Mouse (Mus musculus): ENCODE measurements around the gene AI593442. TPM values are rescaled to one million over a fixed set of nuclear protein-coding genes. Genes with fewer than 3 reads are reported as not detected.

AI593442 gene
- polyA plus RNA-seq (2015; fragmentation: Nextera tagmentation; extraction: Ambion mirVana) = 26.6 and 36.5 TPM in 2 replicates

DNA sequence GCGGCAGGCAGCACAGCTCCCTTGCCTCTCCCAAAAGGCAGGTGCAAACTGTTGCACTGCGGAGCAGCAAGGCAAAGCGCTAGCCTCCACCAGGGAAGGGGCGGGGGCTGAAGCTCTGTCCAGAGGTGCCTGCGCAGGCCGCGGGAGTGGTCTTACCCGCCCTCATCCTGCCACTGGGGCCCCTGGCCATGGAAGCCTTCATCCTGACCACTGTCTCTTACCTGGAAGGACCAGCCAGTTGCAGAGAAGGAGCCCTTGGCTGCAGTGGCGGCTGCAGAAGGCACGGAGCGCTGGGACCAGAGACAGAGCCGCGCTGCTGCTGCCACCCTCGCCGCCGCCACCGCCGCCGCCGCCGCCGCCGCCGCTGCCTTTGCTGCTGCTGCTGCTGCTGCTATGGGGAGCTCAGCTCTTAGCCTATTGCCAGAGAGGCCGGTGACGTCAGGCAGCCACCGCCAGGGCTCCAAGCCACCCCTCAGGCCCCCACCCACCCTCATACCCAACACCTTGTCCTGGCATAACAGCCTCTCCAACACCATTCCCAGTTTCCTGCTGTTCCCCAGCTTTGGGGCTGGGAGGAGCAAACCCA lies at the start of gene AI593442:
Gene AI593442 (minus strand): TSS at position 419 of the 586 bp plus-strand sequence.
- peaks cover 28% of the 10 kb centered on the region for H3K4me1 ChIP-seq (replicated peaks; ENCODE audit: control insufficient read depth, insufficient read depth, low read length)
- peak within 1 kb of the TSS; percentile 68 for H3K4me3 ChIP-seq (replicated peaks; ENCODE audit: low read length)
- no peaks in the 10 kb centered on the region for H3K9me3 ChIP-seq (ENCODE audit: control insufficient read depth, low read length)
- under 1% methylated on average over 21 of the region's 27 CpGs for WGBS
- peak within 1 kb of the TSS; percentile 83 for H3K4me2 ChIP-seq (ENCODE audit: low read length)
- H3K36me3 ChIP-seq (ENCODE audit: control insufficient read depth, insufficient read depth) = no peaks in the 10 kb centered on the region
- H3K9ac ChIP-seq (replicated peaks; ENCODE audit: low read depth, low read length) = peak within 1 kb of the TSS; percentile 76
- peaks cover 11% of the 10 kb centered on the region; the same call in 1 of the 2 replicates for H3K27me3 ChIP-seq (replicated peaks; ENCODE audit: control insufficient read depth, insufficient read depth, low read length)
- peak; percentile 89 for ATAC-seq
- H3K27ac ChIP-seq (ENCODE audit: low read length) = peak within 1 kb of the TSS; percentile 69

DNA sequence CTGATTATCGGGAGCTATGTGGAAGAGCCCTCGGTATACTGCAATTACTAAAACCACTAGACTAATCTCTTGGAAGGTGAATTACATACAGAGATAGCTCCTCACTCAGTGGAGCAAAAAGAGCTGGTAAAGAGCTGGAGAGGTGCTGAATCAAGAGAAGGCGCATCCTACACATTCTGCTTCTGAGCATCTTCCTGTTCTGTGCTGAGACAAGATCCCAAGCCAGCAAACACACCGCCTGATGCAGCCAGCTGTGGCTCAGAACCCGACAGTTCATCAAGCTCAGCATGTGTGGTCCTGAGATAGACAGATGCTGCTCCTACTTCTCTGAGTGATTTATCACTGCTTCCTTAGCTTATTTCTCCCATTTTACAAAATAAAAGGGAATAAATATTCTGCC lies 49.2 kb upstream of the AI593442 start:
- H3K4me3 ChIP-seq (replicated peaks; ENCODE audit: low read length) = no peak overlapping the region
- no peak overlapping the region for H3K9ac ChIP-seq (replicated peaks; ENCODE audit: low read depth, low read length)
- H3K36me3 ChIP-seq (ENCODE audit: control insufficient read depth, insufficient read depth) = no peaks in the 10 kb centered on the region
- H3K4me2 ChIP-seq (ENCODE audit: low read length) = no peak overlapping the region
- no peaks in the 10 kb centered on the region for H3K9me3 ChIP-seq (ENCODE audit: control insufficient read depth, low read length)
- H3K4me1 ChIP-seq (replicated peaks; ENCODE audit: control insufficient read depth, insufficient read depth, low read length) = no peaks in the 10 kb centered on the region
- no peak for ATAC-seq
- no peaks in the 10 kb centered on the region for H3K27me3 ChIP-seq (replicated peaks; ENCODE audit: control insufficient read depth, insufficient read depth, low read length)
- H3K27ac ChIP-seq (ENCODE audit: low read length) = no peak overlapping the region
- 88% methylated on average over 5 of the region's 5 CpGs for WGBS

DNA sequence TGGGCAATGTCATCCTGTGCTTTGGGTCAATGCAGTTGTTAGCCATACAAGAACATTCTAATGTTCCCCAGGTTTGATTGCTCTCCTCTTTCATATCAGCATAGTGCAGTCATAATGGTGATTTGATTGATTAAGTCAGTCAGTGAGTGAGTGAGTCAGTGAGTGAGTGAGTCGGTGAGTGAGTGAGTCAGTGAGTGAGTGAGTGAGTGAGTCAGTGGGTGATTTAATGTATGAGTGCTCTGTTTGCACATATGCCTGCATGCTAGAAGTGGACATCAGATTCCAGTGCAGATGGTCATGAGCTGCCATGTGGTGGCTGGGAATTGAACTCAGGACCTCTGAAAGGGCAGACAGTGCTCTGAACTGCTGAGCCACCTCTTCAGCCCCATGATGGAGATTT lies 43.0 kb upstream of the AI593442 start:
- WGBS = 91% methylated on average over 1 of the region's 1 CpGs
- H3K27me3 ChIP-seq (replicated peaks; ENCODE audit: control insufficient read depth, insufficient read depth, low read length) = no peaks in the 10 kb centered on the region
- no peak overlapping the region for H3K9ac ChIP-seq (replicated peaks; ENCODE audit: low read depth, low read length)
- no peaks in the 10 kb centered on the region for H3K36me3 ChIP-seq (ENCODE audit: control insufficient read depth, insufficient read depth)
- H3K4me2 ChIP-seq (ENCODE audit: low read length) = no peak overlapping the region
- no peak overlapping the region for H3K27ac ChIP-seq (ENCODE audit: low read length)
- no peak overlapping the region for H3K4me3 ChIP-seq (replicated peaks; ENCODE audit: low read length)
- ATAC-seq = no peak
- no peaks in the 10 kb centered on the region for H3K9me3 ChIP-seq (ENCODE audit: control insufficient read depth, low read length)
- H3K4me1 ChIP-seq (replicated peaks; ENCODE audit: control insufficient read depth, insufficient read depth, low read length) = no peaks in the 10 kb centered on the region

DNA sequence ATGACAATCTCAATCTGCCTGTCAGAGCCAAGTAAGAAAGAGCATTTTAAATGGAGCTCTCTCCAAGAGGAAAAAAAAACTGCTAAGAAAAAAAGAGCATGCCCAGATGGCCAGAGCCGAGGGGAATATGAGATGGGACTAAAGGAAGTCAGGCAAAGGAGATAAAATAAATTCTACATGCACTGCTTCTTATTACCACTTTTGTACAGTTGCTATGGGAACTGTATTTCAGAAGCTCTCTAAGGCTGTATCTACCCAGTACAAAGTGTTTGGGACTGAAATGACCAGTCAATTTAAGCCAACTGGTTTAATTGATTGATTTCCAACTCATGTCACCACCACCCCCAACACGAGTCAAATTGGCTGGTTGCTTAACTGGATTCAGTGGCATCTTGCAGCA lies 40.0 kb upstream of the AI593442 start:
- Histone ChIP-seq H3K27me3 (replicated peaks; ENCODE audit: control insufficient read depth, insufficient read depth, low read length) (no peaks in the 10 kb centered on the region), H3K4me2 (ENCODE audit: low read length) (no peak overlapping the region), H3K9me3 (ENCODE audit: control insufficient read depth, low read length) (no peaks in the 10 kb centered on the region), H3K4me3 (replicated peaks; ENCODE audit: low read length) (no peak overlapping the region), H3K9ac (replicated peaks; ENCODE audit: low read depth, low read length) (no peak overlapping the region), H3K4me1 (replicated peaks; ENCODE audit: control insufficient read depth, insufficient read depth, low read length) (no peaks in the 10 kb centered on the region), H3K36me3 (ENCODE audit: control insufficient read depth, insufficient read depth) (no peaks in the 10 kb centered on the region), H3K27ac (ENCODE audit: low read length) (no peak overlapping the region)
- no peak for ATAC-seq
- WGBS = 55% methylated on average over 2 of the region's 2 CpGs

DNA sequence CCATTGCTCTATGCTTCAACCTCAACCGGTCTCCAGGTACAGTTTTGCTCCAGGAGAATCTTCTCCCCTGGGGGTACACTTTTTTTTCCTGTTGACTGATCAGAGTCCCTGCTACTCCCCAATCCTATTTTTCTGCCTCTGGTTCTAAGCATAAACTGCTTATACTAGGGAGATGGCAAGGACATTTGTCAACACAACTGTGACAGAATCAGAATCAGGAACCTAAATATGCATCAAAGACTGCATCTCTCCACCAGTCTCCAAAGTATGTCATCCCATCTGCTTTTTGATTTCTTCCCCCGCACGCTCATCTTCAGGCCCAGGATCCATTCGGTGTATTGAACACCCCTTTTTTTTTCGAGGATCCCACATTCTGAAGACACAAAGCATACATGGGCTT lies 456 bp upstream of the AI593442 start:
- Histone ChIP-seq H3K4me1 (replicated peaks; ENCODE audit: control insufficient read depth, insufficient read depth, low read length) (peaks cover 28% of the 10 kb centered on the region), H3K27ac (ENCODE audit: low read length) (peak overlapping the region; percentile 24; the same call in 1 of the 2 replicates), H3K4me3 (replicated peaks; ENCODE audit: low read length) (peak overlapping the region; percentile 68), H3K9me3 (ENCODE audit: control insufficient read depth, low read length) (no peaks in the 10 kb centered on the region), H3K27me3 (replicated peaks; ENCODE audit: control insufficient read depth, insufficient read depth, low read length) (peaks cover 11% of the 10 kb centered on the region; the same call in 1 of the 2 replicates), H3K4me2 (ENCODE audit: low read length) (peak overlapping the region; percentile 83), H3K36me3 (ENCODE audit: control insufficient read depth, insufficient read depth) (no peaks in the 10 kb centered on the region), H3K9ac (replicated peaks; ENCODE audit: low read depth, low read length) (peak overlapping the region; percentile 76)
- 49% methylated on average over 5 of the region's 5 CpGs for WGBS
- ATAC-seq = no peak

DNA sequence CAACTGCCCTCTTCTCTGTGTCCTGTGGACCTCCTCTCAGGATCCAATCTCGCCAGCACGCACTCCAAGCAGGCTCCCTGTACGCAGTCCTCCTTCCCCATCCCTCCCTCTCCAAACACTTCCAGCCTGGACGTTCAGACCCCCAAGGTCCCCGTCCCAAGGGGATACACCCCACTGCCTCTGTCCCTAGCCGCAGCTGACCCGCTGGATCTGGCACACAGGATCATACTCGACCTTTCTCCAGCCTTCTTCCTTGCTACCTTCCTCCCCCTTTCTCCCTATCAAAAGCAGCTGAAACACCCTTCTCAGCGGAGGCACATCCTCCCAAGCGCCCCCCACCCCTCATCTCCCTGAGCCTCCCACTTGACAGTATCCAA lies 753 bp downstream of the AI593442 start:
- H3K27ac ChIP-seq (ENCODE audit: low read length) = peak overlapping the region; percentile 69; the same call in 1 of the 2 replicates
- peak overlapping the region; percentile 76 for H3K9ac ChIP-seq (replicated peaks; ENCODE audit: low read depth, low read length)
- H3K4me2 ChIP-seq (ENCODE audit: low read length) = peak overlapping the region; percentile 83
- 0% methylated on average over 10 of the region's 10 CpGs for WGBS
- ATAC-seq = peak; percentile 27
- H3K27me3 ChIP-seq (replicated peaks; ENCODE audit: control insufficient read depth, insufficient read depth, low read length) = peaks cover 11% of the 10 kb centered on the region; the same call in 1 of the 2 replicates
- peaks cover 28% of the 10 kb centered on the region for H3K4me1 ChIP-seq (replicated peaks; ENCODE audit: control insufficient read depth, insufficient read depth, low read length)
- no peaks in the 10 kb centered on the region for H3K9me3 ChIP-seq (ENCODE audit: control insufficient read depth, low read length)
- H3K36me3 ChIP-seq (ENCODE audit: control insufficient read depth, insufficient read depth) = no peaks in the 10 kb centered on the region
- peak overlapping the region; percentile 68 for H3K4me3 ChIP-seq (replicated peaks; ENCODE audit: low read length)

DNA sequence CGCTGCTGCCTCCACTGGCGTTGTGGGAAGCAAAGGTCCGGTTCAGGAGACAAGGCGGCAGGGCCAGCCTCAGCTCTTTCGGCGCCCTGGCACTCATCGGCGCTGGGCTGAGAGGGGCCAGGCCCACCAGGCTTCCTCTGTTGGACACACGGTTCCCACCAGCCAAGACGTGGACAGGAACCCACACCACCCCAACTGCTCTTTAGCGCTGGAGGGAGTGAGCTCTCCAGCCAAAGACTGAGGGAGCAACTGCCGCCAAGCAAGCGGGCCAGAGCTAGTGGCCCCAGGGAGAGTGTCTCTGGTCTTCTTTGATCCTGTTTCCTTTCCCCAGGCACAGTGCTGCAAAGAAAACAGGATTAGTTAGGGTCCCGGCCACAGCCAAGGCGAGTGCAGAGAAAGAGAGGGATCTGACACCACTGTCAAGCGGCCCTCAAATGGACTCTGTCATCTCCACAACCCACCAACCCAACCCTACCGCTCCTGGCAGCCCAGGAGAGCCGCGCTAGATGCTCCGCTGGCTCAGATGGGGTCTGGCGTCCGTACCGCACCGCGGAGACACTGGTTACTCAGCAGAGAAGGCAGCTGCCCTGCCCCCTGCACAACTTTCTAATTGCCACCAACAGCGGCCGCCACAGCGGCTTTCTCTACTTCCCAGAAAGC lies 1.3 kb downstream of the AI593442 start:
- under 1% methylated on average over 28 of the region's 28 CpGs for WGBS
- H3K27ac ChIP-seq (ENCODE audit: low read length) = no peak overlapping the region

DNA sequence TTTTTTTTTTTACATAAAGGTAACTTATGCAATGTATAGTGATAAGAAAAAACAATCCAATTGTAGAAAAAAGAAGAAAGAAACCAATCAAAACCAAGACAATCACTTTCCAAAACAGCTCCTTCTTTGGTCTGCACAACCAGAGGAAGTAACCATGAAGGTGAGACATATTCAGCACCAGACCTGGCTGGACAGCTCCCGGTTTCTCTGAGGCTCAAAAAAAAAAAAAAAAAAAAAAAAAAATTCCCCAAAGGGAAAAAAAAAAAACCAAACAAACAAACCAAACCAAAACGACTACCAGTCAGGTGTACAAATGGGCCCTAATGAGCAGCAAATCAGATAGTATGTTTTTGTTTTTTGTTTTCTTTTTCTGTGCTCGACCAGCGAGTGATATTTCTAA lies 3.0 kb downstream of the AI593442 start:
- peaks cover 11% of the 10 kb centered on the region; the same call in 1 of the 2 replicates for H3K27me3 ChIP-seq (replicated peaks; ENCODE audit: control insufficient read depth, insufficient read depth, low read length)
- peak overlapping the region; percentile 68 for H3K4me3 ChIP-seq (replicated peaks; ENCODE audit: low read length)
- H3K36me3 ChIP-seq (ENCODE audit: control insufficient read depth, insufficient read depth) = no peaks in the 10 kb centered on the region
- ATAC-seq = no peak
- H3K9ac ChIP-seq (replicated peaks; ENCODE audit: low read depth, low read length) = no peak overlapping the region
- peaks cover 28% of the 10 kb centered on the region for H3K4me1 ChIP-seq (replicated peaks; ENCODE audit: control insufficient read depth, insufficient read depth, low read length)
- 17% methylated on average over 4 of the region's 4 CpGs for WGBS
- no peak overlapping the region for H3K27ac ChIP-seq (ENCODE audit: low read length)
- H3K4me2 ChIP-seq (ENCODE audit: low read length) = peak overlapping the region; percentile 83; the same call in 1 of the 2 replicates
- no peaks in the 10 kb centered on the region for H3K9me3 ChIP-seq (ENCODE audit: control insufficient read depth, low read length)

More for the DNA sequence above, 1.3 kb downstream of the AI593442 start:
- peak; percentile 41 for ATAC-seq
- Histone ChIP-seq H3K36me3 (ENCODE audit: control insufficient read depth, insufficient read depth) (no peaks in the 10 kb centered on the region), H3K27me3 (replicated peaks; ENCODE audit: control insufficient read depth, insufficient read depth, low read length) (peaks cover 11% of the 10 kb centered on the region; the same call in 1 of the 2 replicates), H3K4me1 (replicated peaks; ENCODE audit: control insufficient read depth, insufficient read depth, low read length) (peaks cover 28% of the 10 kb centered on the region), H3K9ac (replicated peaks; ENCODE audit: low read depth, low read length) (peak overlapping the region; percentile 76), H3K9me3 (ENCODE audit: control insufficient read depth, low read length) (no peaks in the 10 kb centered on the region), H3K4me3 (replicated peaks; ENCODE audit: low read length) (peak overlapping the region; percentile 68), H3K4me2 (ENCODE audit: low read length) (peak overlapping the region; percentile 83)

DNA sequence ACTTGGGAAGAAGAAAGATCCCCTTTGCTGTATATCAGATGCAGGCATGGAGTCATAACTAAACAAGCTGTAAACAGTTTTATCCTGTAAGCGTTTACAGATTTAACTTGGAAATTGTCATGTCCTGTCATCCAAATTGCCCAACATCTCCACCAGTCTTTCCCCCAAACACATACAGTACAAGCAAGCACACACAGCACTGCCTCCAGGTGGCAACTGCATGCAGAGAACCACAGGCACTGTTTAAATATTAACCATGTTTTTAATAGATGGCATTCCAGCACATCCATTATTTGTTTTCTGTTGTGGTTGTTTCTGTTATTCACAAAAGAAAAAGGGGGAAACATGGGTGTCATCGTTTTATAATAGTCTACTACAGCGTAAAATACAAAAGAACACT lies 3.6 kb downstream of the AI593442 start:
- no peak for ATAC-seq
- Histone ChIP-seq H3K4me3 (replicated peaks; ENCODE audit: low read length) (no peak overlapping the region), H3K27me3 (replicated peaks; ENCODE audit: control insufficient read depth, insufficient read depth, low read length) (peaks cover 11% of the 10 kb centered on the region; the same call in 1 of the 2 replicates), H3K27ac (ENCODE audit: low read length) (no peak overlapping the region), H3K4me2 (ENCODE audit: low read length) (no peak overlapping the region), H3K9me3 (ENCODE audit: control insufficient read depth, low read length) (no peaks in the 10 kb centered on the region), H3K36me3 (ENCODE audit: control insufficient read depth, insufficient read depth) (no peaks in the 10 kb centered on the region), H3K9ac (replicated peaks; ENCODE audit: low read depth, low read length) (no peak overlapping the region), H3K4me1 (replicated peaks; ENCODE audit: control insufficient read depth, insufficient read depth, low read length) (peaks cover 28% of the 10 kb centered on the region)
- WGBS = 69% methylated on average over 3 of the region's 3 CpGs

All from forebrain, embryonic 16.5 days (tissue).